Mouse (Mus musculus) kidney, adult 2 months (tissue): ENCODE measurements at regions not wholly inside any gene's neighbourhood (a gene's known extent, or its start where the extent isn't known, plus 50 kb on each side); places are given as distances from the start of the nearest gene placed in this dataset.

Source experiments
- CTCF ChIP-seq: fragments of 200-500 bp; conservative IDR thresholded peaks from 2 replicates; pipeline ENCODE4 v1.5.1; 2011; ENCODE audit warnings: low read depth, mild to moderate bottlenecking, control low read depth, low read length, moderate library complexity, mixed read lengths; ENCODE audit not compliant: insufficient read depth, insufficient read length
- POLR2A ChIP-seq: fragments of 200-500 bp; IDR thresholded peaks from one replicate; pipeline ENCODE4 v1.6.1; 2011; ENCODE audit warnings: low read depth, low read length, control low read depth

DNA sequence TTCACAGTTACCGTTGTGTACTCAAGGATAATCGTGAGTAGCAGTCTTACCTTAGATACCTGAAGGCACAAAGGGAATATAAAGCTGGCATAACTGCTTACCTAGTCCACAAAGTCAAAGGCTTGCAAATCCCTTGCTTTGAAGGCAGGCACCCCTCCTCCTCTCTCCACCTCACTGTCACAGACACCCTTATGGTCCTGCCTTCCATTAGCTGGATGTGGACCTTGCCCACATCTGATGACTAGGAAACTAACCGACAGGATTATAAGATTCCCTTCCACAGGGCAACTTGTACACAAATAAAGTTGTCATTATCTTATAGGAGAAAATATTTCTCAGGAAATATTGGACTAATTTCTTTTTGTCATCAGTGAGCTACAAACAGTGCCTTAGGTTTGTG, 114.4 kb upstream of the Atp2b1 start:
- TF ChIP-seq CTCF (no peak), POLR2A (no peak)
